ENCODE assay signal across 9 mouse cellular contexts in genomic region chr2:143117453-143117852, GRCm38 (mm10). TPM values are rescaled to one million over a fixed set of nuclear protein-coding genes. Genes with fewer than 3 reads are reported as not detected.
DNase-seq lines count a peak whose midpoint lies in the region.
"Had no signal": no experiment of that assay in that cellular context is flagged by ENCODE, and none has a peak within 500 bp of the region (broad histone marks: within the 10 kb centered on the region; RNA-seq: fewer than 3 reads in every experiment).

No protein-coding gene starts in this region.

- peak; percentile 9 to 62 for DNase-seq in adrenal gland, adult (ENCODE audit: inconsistent age in 2 of 2, low spot score in 1 of 2)
- no peak for DNase-seq in adrenal gland, adult 8-10 months
- DNase-seq in layer of hippocampus, adult 11-12 months (ENCODE audit: low spot score): peak; percentile 44
- DNase-seq in layer of hippocampus, adult 9-11 months: no peak
- peak; percentile 69 to 72 for DNase-seq in cerebellum, postnatal 10 days
- DNase-seq in right cerebral cortex, adult 2 months (ENCODE audit: low spot score in 2 of 2): peak; percentile 52 to 71
- no peak for DNase-seq in B cell, adult 2 months
- DNase-seq in ovary, postnatal 14 days (ENCODE audit: low spot score): no peak
- DNase-seq: lung, adult 18-20 months had no signal

RNA-seq across cellular contexts. Expression of gene Otor, which starts 39.2 kb away (rescaled TPM):
- total RNA-seq in adrenal gland, adult 8-10 months (2022): not detected

RNA-seq across cellular contexts. Expression of gene Snrpb2, which starts 54.6 kb away (rescaled TPM):
- 10 to 100 TPM; 38.5 to 46.3 (median 40.4) TPM for total RNA-seq in adrenal gland, adult 8-10 months (2022)

Comparison
In these comparisons a context has a peak if more than half of its experiments do, and no peak if none do; other contexts are left out.
1. DNase-seq: peak in adrenal gland, adult (2 of 2), layer of hippocampus, adult 11-12 months (single experiment), cerebellum, postnatal 10 days (2 of 2) and right cerebral cortex, adult 2 months (2 of 2); none in adrenal gland, adult 8-10 months (single experiment), layer of hippocampus, adult 9-11 months (single experiment), B cell, adult 2 months (0 of 2) and ovary, postnatal 14 days (single experiment).